Mouse (Mus musculus): Measurements from ENCODE around the gene Ccdc78. TPM values are rescaled to one million over a fixed set of nuclear protein-coding genes. Genes with fewer than 3 reads are reported as not detected.

Ccdc78 gene
- polyA plus RNA-seq, 1 experiment from 2014 or later: 0.29 TPM

GRCm38 (mm10) chr17:25828712-25829557 lies 42.6 kb downstream of the Ccdc78 start, which contains the start of gene Jmjd8:
Gene Jmjd8 (plus strand): TSS chr17:25828867.
- peak within 1 kb of the TSS; percentile 88 for H3K4me2 ChIP-seq (replicated peaks)
- peak within 1 kb of the TSS; percentile 65 for H3K9ac ChIP-seq
- H3K9me3 ChIP-seq: no peaks in the 10 kb centered on the region
- peaks cover 49% of the 10 kb centered on the region for H3K36me3 ChIP-seq
- ATAC-seq (ENCODE audit: insufficient number of reproducible peaks, insufficient read depth, low FRiP score, low TSS enrichment): 0 out of 2 replicates have a peak, but pooled peaks have one; percentile 13
- H3K27ac ChIP-seq: peak within 1 kb of the TSS; percentile 89
- H3K4me1 ChIP-seq: peaks cover 58% of the 10 kb centered on the region
- H3K27me3 ChIP-seq: no peaks in the 10 kb centered on the region
- peak within 1 kb of the TSS; percentile 56 for H3K4me3 ChIP-seq
- WGBS: under 1% methylated on average over 32 of the region's 32 CpGs

DNA sequence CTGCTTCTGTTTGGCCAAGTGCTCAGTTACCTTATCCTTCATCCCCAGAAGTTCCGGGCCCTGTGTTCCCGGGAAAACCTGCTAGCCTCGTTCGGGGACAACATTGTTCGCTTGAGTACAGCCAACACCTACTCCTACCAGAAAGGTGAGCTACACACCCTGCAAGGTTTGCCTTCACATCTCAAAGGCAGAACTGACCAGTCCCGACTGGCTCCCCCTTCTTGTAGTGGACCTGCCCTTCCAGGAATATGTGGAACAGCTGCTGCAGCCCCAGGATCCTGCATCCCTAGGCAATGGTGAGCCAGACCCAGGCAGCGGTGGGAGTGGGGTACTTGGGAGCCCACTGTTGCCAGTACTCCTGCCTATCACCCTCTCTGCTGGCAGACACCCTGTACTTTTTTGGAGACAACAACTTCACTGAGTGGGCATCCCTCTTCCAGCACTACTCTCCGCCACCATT lies 43.2 kb downstream of the Ccdc78 start:
- ATAC-seq (ENCODE audit: insufficient number of reproducible peaks, insufficient read depth, low FRiP score, low TSS enrichment): no peak
- no peaks in the 10 kb centered on the region for H3K9me3 ChIP-seq
- H3K36me3 ChIP-seq: peaks cover 49% of the 10 kb centered on the region
- H3K4me2 ChIP-seq (replicated peaks): peak overlapping the region; percentile 88
- no peaks in the 10 kb centered on the region for H3K27me3 ChIP-seq
- peak overlapping the region; percentile 56 for H3K4me3 ChIP-seq
- 38% methylated on average over 8 of the region's 8 CpGs for WGBS
- H3K9ac ChIP-seq: peak overlapping the region; percentile 65
- H3K27ac ChIP-seq: peak overlapping the region; percentile 89
- peaks cover 58% of the 10 kb centered on the region for H3K4me1 ChIP-seq

DNA sequence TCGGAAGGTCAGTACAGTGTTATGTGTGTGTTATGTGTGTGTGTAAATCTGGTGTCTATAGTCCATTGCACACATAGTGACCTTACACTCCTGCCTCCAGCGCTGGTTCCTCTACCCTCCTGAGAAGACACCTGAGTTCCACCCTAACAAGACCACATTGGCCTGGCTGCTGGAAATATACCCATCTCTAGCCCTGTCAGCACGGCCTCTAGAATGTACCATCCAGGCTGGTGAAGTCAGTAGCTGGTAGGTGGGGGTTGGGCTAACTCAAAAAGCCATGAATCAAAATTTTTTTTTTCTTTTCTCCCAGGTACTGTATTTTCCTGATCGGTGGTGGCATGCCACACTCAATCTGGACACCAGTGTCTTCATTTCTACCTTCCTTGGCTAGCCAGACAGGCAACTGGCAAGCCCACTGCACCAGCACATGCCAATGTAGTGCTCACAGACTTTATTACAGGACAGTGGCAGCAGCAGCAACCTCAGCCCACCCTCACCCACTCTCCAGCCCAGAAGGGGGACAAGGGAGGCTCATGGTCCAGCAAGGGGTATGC lies 43.9 kb downstream of the Ccdc78 start:
- H3K27ac ChIP-seq: 0 out of 2 replicates have a peak overlapping the region, but pooled peaks have one; percentile 89
- H3K4me3 ChIP-seq: peak overlapping the region; percentile 56
- H3K9me3 ChIP-seq: no peaks in the 10 kb centered on the region
- ATAC-seq (ENCODE audit: insufficient number of reproducible peaks, insufficient read depth, low FRiP score, low TSS enrichment): no peak
- peaks cover 58% of the 10 kb centered on the region for H3K4me1 ChIP-seq
- H3K9ac ChIP-seq: peak overlapping the region; percentile 17; the same call in 1 of the 2 replicates
- 95% methylated on average over 4 of the region's 4 CpGs for WGBS
- peak overlapping the region; percentile 88 for H3K4me2 ChIP-seq (replicated peaks)
- H3K36me3 ChIP-seq: peaks cover 51% of the 10 kb centered on the region
- H3K27me3 ChIP-seq: no peaks in the 10 kb centered on the region

GRCm38 (mm10) chr17:25830806-25831431 lies 44.5 kb downstream of the Ccdc78 start:
- Histone ChIP-seq H3K36me3 (peaks cover 53% of the 10 kb centered on the region), H3K4me2 (replicated peaks) (peak overlapping the region; percentile 79), H3K27me3 (no peaks in the 10 kb centered on the region), H3K4me3 (peak overlapping the region; percentile 69), H3K9ac (peak overlapping the region; percentile 17; the same call in 1 of the 2 replicates), H3K4me1 (peaks cover 60% of the 10 kb centered on the region), H3K27ac (0 out of 2 replicates have a peak overlapping the region, but pooled peaks have one; percentile 18), H3K9me3 (no peaks in the 10 kb centered on the region)
- no peak for ATAC-seq (ENCODE audit: insufficient number of reproducible peaks, insufficient read depth, low FRiP score, low TSS enrichment)
- WGBS: 82% methylated on average over 14 of the region's 14 CpGs

DNA sequence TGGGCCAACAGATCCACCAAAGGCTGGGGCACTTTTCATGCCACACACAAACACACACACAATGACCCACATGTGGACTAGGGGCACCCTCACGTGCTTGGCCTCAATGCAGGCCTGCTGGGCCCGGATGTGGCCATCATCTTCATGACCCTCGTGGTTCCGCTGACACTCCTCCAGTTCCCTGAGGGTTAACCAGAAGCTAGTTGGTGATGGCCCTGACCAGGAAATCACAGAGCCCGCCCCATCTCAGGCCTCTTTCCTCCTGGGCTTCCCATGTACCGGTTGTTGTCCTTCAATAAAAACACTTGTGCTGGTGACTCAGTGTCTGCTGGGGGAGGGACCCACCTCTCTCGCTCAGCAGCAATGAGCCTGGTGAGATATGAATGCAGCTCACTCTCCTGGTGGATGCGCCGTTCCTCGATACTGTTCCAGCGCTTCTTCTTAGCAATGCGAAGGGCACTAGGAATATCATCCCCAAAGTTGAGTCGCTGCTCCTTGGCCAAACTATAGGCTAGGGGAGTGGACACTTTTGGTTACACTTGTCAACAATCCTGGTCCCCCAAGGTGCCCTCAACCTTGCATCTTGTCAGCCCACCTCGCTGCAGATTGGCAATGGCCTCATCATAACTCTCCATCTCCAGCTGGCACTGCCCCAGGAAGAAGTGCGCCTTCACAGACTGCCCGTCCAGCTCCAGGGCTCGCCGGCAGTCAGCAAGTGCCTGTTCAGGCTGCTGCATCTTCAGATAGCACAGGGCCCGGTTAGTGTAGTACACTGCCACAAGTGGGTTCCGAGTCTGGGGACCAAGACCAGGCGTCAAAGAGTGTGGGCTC lies 45.3 kb downstream of the Ccdc78 start:
- Histone ChIP-seq H3K9me3 (no peaks in the 10 kb centered on the region), H3K4me2 (replicated peaks) (peak overlapping the region; percentile 79), H3K27ac (peak overlapping the region; percentile 89), H3K27me3 (no peaks in the 10 kb centered on the region), H3K4me1 (peaks cover 68% of the 10 kb centered on the region), H3K9ac (peak overlapping the region; percentile 87), H3K4me3 (peak overlapping the region; percentile 69), H3K36me3 (peaks cover 46% of the 10 kb centered on the region)
- no peak for ATAC-seq (ENCODE audit: insufficient number of reproducible peaks, insufficient read depth, low FRiP score, low TSS enrichment)
- 62% methylated on average over 21 of the region's 21 CpGs for WGBS

GRCm38 (mm10) chr17:25832436-25833290 lies 46.3 kb downstream of the Ccdc78 start:
- H3K4me3 ChIP-seq: peak overlapping the region; percentile 69
- H3K4me1 ChIP-seq: peaks cover 76% of the 10 kb centered on the region
- no peaks in the 10 kb centered on the region for H3K27me3 ChIP-seq
- under 1% methylated on average over 77 of the region's 77 CpGs for WGBS
- H3K36me3 ChIP-seq: peaks cover 38% of the 10 kb centered on the region
- peak overlapping the region; percentile 87 for H3K9ac ChIP-seq
- peak; percentile 82 for ATAC-seq (ENCODE audit: insufficient number of reproducible peaks, insufficient read depth, low FRiP score, low TSS enrichment)
- no peaks in the 10 kb centered on the region for H3K9me3 ChIP-seq
- peak overlapping the region; percentile 79 for H3K4me2 ChIP-seq (replicated peaks)
- peak overlapping the region; percentile 89 for H3K27ac ChIP-seq

GRCm38 (mm10) chr17:25833291-25833663 lies 46.9 kb downstream of the Ccdc78 start, which contains the start of gene Stub1:
Gene Stub1 (minus strand): TSS chr17:25833404.
- Histone ChIP-seq H3K27ac (peak within 1 kb of the TSS; percentile 89), H3K27me3 (no peaks in the 10 kb centered on the region), H3K9ac (peak within 1 kb of the TSS; percentile 87), H3K4me2 (replicated peaks) (peak within 1 kb of the TSS; percentile 79), H3K4me1 (peaks cover 72% of the 10 kb centered on the region), H3K36me3 (peaks cover 38% of the 10 kb centered on the region), H3K9me3 (no peaks in the 10 kb centered on the region), H3K4me3 (peak within 1 kb of the TSS; percentile 69)
- peak; percentile 24 for ATAC-seq (ENCODE audit: insufficient number of reproducible peaks, insufficient read depth, low FRiP score, low TSS enrichment)
- 0% methylated on average over 24 of the region's 24 CpGs for WGBS

DNA sequence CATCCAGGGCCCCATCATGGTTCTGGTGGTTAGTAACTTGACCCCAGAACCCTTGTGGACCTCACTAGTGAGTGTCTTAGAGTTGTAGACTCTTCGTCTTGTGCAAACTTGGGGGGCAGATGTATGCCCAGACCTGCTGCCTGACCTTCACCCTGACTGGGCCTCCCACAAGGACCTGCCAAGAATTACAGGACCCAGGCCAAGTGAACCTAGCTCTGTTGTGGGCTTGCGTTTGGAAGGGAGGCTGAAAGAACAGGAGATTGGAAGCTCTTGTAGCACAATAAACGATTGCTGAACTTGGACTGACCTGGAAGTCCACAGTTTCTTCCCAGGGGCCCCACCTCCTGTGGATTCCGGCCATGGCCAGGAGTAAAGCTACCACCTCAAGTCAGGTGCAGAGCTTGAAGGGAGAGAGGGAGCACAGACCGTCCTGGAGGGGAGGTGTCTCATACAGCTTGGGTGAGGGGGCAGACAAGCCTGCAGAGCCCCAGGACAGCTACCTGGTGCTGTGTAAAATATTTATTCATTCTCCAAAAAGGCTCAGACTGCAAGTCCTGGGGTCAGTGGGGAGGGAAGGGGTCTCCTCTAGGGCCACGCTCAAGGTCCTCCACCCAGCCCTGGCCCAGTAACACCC lies 47.7 kb downstream of the Ccdc78 start:
- Histone ChIP-seq H3K27ac (peak overlapping the region; percentile 89), H3K4me3 (peak overlapping the region; percentile 69), H3K36me3 (peaks cover 42% of the 10 kb centered on the region), H3K9ac (peak overlapping the region; percentile 87), H3K4me2 (replicated peaks) (peak overlapping the region; percentile 79), H3K9me3 (no peaks in the 10 kb centered on the region), H3K27me3 (no peaks in the 10 kb centered on the region), H3K4me1 (peaks cover 69% of the 10 kb centered on the region)
- no peak for ATAC-seq (ENCODE audit: insufficient number of reproducible peaks, insufficient read depth, low FRiP score, low TSS enrichment)
- WGBS: 39% methylated on average over 6 of the region's 6 CpGs

DNA sequence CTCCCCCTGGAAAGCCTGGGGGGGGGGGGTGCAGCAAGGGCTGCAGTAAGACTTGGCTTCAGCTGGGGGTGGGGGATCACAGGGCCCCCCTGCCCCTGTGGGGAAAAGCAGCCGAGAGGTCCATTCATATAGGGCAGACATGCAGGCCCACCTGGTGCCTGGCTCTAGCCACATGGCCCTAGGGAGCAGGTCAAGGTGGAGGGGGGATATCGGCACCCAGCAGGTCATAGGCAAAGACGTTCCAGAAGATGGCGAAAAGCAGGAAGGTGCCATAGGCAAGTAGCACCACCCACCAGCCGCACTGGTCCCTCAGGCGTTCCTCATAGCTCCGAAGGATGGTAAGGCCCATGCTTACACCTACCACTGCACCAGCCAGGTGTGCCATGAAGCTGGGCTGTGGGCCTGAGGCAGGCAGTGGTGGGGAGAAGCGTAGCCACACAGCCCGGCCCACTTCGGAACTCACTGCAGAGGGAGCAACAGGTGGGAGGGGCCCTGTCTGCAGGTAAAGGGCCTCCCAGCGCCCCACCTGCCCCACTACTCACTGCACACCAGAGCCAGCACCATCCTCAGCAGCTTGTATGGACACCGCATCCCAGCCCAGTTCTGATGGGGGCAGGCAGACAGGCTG lies 48.3 kb downstream of the Ccdc78 start:
- Histone ChIP-seq H3K9me3 (no peaks in the 10 kb centered on the region), H3K27me3 (no peaks in the 10 kb centered on the region), H3K4me2 (replicated peaks) (peak overlapping the region; percentile 79), H3K4me3 (peak overlapping the region; percentile 69), H3K27ac (no peak overlapping the region), H3K36me3 (peaks cover 49% of the 10 kb centered on the region), H3K4me1 (peaks cover 65% of the 10 kb centered on the region), H3K9ac (peak overlapping the region; percentile 87)
- WGBS: 92% methylated on average over 12 of the region's 12 CpGs
- ATAC-seq (ENCODE audit: insufficient number of reproducible peaks, insufficient read depth, low FRiP score, low TSS enrichment): no peak

Data from embryonic facial prominence, embryonic 12.5 days (tissue).